Mouse (Mus musculus): ENCODE measurements around the gene Rpl38. TPM values are rescaled to one million over a fixed set of nuclear protein-coding genes. Genes with fewer than 3 reads are reported as not detected.

The Rpl38 gene
- polyA plus RNA-seq, 1 experiment from 2014 or later, result 1,641 TPM

DNA sequence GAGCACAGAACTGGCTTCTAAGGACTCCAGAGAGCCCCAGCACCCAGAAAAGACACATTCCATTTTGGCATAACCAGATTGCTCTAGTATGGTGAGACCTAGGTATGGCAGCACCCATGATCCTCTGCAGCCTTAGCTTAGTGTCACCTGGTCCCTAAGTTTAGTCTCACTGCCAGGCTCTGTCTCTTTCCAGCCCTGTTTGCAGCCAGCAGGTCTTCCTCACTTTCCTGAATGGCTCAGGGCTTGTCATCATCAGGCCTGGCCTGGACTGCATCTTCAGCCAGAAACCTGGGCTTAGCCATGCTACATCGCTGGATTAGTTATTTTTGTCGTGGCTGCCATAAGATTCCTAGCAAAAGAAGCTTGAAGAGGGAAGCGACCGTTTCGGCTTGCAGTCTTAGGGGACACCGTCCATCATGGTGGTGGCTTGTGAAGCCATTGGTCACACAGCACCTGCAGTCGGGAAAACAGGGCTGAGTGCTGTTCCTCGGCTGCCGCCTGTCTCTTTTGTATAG, 17.3 kb downstream of the Rpl38 start:
- H3K4me1 ChIP-seq (replicated peaks; ENCODE audit: control insufficient read depth, insufficient read depth, low read length), result peaks cover 4% of the 10 kb centered on the region; the same call in 1 of the 2 replicates
- no peak overlapping the region for H3K4me3 ChIP-seq (ENCODE audit: low read depth, low read length)
- DNase-seq (ENCODE audit: low spot score) (no peak), ATAC-seq (replicated peaks; ENCODE audit: low FRiP score) (no peak)
- no peak overlapping the region for H3K4me2 ChIP-seq
- H3K9ac ChIP-seq (ENCODE audit: low read depth, low read length), result no peak overlapping the region
- 71% methylated on average over 9 of the region's 9 CpGs for WGBS
- H3K27ac ChIP-seq (ENCODE audit: low read depth, low read length), result no peak overlapping the region
- H3K27me3 ChIP-seq (replicated peaks; ENCODE audit: control insufficient read depth, insufficient read depth, low read length), result no peaks in the 10 kb centered on the region
- H3K36me3 ChIP-seq (ENCODE audit: control insufficient read depth, insufficient read depth, low read length), result no peaks in the 10 kb centered on the region
- H3K9me3 ChIP-seq (ENCODE audit: control insufficient read depth, low read length), result no peaks in the 10 kb centered on the region

DNA sequence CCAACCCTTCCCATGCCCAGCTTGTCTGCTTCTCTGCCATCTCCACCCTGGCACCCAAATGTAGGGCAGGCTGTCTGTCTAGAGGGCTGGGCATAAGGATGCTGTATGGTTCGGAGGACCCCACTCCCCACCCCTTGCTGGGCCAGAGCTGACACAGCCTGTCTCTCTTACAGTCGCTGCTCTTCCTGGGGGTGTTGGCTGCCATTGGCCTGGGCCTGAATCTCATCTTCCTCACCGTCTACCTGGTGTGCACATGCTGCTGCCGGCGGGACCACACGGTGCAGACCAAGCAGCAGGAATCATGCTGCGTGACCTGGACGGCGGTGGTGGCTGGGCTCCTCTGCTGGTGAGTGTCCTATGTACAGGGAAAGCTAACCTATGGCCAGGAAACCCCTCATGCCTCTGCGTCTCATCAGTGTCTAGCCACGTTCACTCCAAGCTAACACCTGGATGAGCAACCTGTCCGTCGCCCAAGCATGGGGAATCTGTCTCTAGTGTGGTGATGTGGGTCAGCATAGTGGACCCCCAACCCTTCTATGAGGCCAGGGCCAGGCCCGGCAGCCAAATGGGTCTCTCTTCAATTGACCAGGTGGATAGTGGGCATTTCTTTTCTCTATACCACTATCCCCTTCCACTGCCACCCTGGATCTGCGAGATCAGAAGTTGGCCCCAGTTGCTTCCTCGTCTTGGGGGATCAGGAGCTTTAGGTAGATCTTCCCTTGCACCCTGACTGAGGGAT, 18.1 kb downstream of the Rpl38 start:
- peaks cover 4% of the 10 kb centered on the region; the same call in 1 of the 2 replicates for H3K4me1 ChIP-seq (replicated peaks; ENCODE audit: control insufficient read depth, insufficient read depth, low read length)
- no peak overlapping the region for H3K9ac ChIP-seq (ENCODE audit: low read depth, low read length)
- H3K27ac ChIP-seq (ENCODE audit: low read depth, low read length), result no peak overlapping the region
- no peak overlapping the region for H3K4me3 ChIP-seq (ENCODE audit: low read depth, low read length)
- H3K4me2 ChIP-seq, result no peak overlapping the region
- DNase-seq (ENCODE audit: low spot score) (no peak), ATAC-seq (replicated peaks; ENCODE audit: low FRiP score) (no peak)
- 82% methylated on average over 16 of the region's 16 CpGs for whole genome bisulfite sequencing
- no peaks in the 10 kb centered on the region for H3K9me3 ChIP-seq (ENCODE audit: control insufficient read depth, low read length)
- no peaks in the 10 kb centered on the region for H3K27me3 ChIP-seq (replicated peaks; ENCODE audit: control insufficient read depth, insufficient read depth, low read length)
- no peaks in the 10 kb centered on the region for H3K36me3 ChIP-seq (ENCODE audit: control insufficient read depth, insufficient read depth, low read length)

DNA sequence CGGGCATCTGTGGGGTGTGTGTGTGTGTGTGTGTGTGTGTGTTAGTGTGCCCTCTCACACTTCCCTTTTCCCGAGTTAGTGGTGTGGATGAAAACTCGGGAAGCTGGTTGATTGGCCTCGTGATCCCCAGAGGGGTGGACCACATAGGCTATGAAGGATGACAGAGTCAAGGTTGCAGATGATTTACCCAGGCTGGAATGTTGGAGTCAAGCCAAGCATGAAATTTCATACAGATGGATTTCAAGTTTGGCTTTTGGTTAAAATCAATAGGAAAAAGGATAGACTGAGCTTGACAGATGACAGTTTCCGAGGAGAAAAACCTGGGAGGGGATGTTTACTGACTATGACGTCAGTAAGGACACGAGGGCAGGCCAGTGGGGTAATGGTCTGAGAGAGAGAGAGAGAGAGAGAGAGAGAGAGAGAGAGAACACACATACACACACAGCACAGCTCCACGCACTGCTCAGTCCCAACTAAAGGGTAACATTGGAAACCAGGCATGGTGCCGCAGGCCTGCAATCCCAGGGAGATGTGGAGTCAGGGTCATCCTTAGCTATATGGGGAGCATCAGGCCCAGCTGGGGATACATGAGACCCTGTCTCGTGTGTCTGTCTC, 19.4 kb downstream of the Rpl38 start:
- no peaks in the 10 kb centered on the region for H3K27me3 ChIP-seq (replicated peaks; ENCODE audit: control insufficient read depth, insufficient read depth, low read length)
- no peak overlapping the region for H3K27ac ChIP-seq (ENCODE audit: low read depth, low read length)
- H3K36me3 ChIP-seq (ENCODE audit: control insufficient read depth, insufficient read depth, low read length), result no peaks in the 10 kb centered on the region
- ATAC-seq (replicated peaks; ENCODE audit: low FRiP score), result no peak
- no peak overlapping the region for H3K4me2 ChIP-seq
- no peak for DNase-seq (ENCODE audit: low spot score)
- no peaks in the 10 kb centered on the region for H3K9me3 ChIP-seq (ENCODE audit: control insufficient read depth, low read length)
- no peak overlapping the region for H3K9ac ChIP-seq (ENCODE audit: low read depth, low read length)
- no peak overlapping the region for H3K4me3 ChIP-seq (ENCODE audit: low read depth, low read length)
- 63% methylated on average over 10 of the region's 10 CpGs for WGBS
- peaks cover 3% of the 10 kb centered on the region for H3K4me1 ChIP-seq (replicated peaks; ENCODE audit: control insufficient read depth, insufficient read depth, low read length)

DNA sequence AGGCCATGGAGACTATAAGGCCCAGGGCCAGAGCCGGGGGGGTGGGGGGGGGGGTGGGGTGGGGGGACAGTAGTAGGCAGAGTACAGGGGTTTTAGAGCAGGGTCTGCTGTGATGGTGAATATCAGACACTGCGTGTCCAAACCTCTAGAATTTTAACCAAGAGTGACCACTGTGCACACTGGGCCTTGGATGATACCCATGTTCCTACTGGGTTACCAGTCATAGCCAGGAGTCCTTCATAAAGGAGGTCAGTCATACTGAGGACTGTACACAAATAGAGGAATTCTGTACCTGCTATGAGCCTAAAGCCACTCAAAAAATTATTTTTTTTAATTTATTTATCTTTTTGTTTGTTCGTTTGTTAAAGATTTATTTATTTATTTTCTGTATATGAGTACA, 20.4 kb downstream of the Rpl38 start:
- no peaks in the 10 kb centered on the region for H3K36me3 ChIP-seq (ENCODE audit: control insufficient read depth, insufficient read depth, low read length)
- WGBS, result 89% methylated on average over 2 of the region's 3 CpGs
- peaks cover 3% of the 10 kb centered on the region for H3K4me1 ChIP-seq (replicated peaks; ENCODE audit: control insufficient read depth, insufficient read depth, low read length)
- ATAC-seq (replicated peaks; ENCODE audit: low FRiP score), result no peak
- DNase-seq (ENCODE audit: low spot score), result no peak
- H3K9me3 ChIP-seq (ENCODE audit: control insufficient read depth, low read length), result no peaks in the 10 kb centered on the region
- H3K27ac ChIP-seq (ENCODE audit: low read depth, low read length), result no peak overlapping the region
- H3K4me2 ChIP-seq, result no peak overlapping the region
- H3K27me3 ChIP-seq (replicated peaks; ENCODE audit: control insufficient read depth, insufficient read depth, low read length), result no peaks in the 10 kb centered on the region
- H3K4me3 ChIP-seq (ENCODE audit: low read depth, low read length), result no peak overlapping the region
- H3K9ac ChIP-seq (ENCODE audit: low read depth, low read length), result no peak overlapping the region

DNA sequence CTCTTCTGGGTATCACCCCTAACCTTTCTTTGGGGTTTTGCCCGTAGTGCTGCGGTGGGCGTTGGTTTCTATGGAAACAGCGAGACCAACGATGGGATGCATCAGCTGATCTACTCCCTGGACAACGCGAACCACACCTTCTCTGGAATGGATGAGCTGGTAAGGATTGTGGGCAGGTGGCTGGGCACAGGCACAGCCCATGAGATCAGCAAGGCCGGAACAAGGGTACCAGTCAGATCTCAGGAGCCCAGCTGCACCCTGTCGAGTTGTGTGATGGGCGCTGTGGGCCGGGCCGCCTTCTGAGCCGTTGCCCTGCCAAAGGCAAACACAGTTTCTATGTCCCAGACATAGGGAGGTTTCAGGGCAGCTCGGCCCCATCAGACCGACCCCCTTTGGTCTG, 21.9 kb downstream of the Rpl38 start:
- no peaks in the 10 kb centered on the region for H3K27me3 ChIP-seq (replicated peaks; ENCODE audit: control insufficient read depth, insufficient read depth, low read length)

DNA sequence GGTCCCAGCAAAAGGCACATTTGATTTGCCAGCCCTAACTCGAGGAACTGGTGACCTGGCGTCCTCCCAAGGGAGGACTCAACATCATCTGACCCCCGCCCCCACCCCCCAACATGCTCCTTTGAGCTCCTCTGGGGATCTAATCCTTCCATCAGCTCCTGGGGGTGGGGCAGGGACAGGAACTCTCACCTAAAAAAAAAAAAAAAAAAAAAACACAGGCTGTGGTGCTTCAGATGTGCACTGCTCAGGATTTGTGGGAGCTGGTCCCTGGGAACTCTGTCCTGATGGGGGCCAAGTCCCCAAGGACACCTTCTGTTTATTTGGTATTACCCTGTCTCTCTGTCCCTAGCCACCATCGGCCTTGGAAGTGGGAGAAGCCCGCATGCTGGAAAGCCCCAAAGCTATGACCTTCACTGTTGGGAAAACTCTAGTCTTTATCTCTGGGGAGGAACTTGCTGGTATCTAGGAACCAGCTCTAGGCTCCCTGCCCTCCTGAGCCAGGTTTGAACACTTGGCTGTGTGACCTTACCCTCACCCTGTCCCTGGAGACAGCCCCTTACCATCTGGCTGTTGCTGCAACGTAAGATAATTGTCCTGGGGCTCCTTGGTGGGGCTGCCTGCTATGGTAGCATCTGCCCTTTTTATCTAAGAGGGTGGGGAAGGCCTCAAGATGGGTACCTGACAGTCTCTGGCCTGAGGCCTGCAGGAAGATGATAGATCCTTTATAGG, 23.3 kb downstream of the Rpl38 start:
- Histone ChIP-seq H3K4me2 (no peak overlapping the region), H3K9ac (ENCODE audit: low read depth, low read length) (no peak overlapping the region), H3K36me3 (ENCODE audit: control insufficient read depth, insufficient read depth, low read length) (no peaks in the 10 kb centered on the region), H3K27me3 (replicated peaks; ENCODE audit: control insufficient read depth, insufficient read depth, low read length) (no peaks in the 10 kb centered on the region), H3K4me3 (ENCODE audit: low read depth, low read length) (no peak overlapping the region), H3K9me3 (ENCODE audit: control insufficient read depth, low read length) (no peaks in the 10 kb centered on the region), H3K27ac (ENCODE audit: low read depth, low read length) (no peak overlapping the region; the same call in 1 of the 2 replicates), H3K4me1 (replicated peaks; ENCODE audit: control insufficient read depth, insufficient read depth, low read length) (peaks cover 3% of the 10 kb centered on the region)
- ATAC-seq (replicated peaks; ENCODE audit: low FRiP score), result peak; percentile 34; the same call in 1 of the 2 replicates
- WGBS, result 67% methylated on average over 6 of the region's 6 CpGs
- no peak for DNase-seq (ENCODE audit: low spot score)

More for the DNA sequence above, 21.9 kb downstream of the Rpl38 start:
- DNase-seq (ENCODE audit: low spot score), result no peak
- no peak overlapping the region for H3K4me2 ChIP-seq
- H3K36me3 ChIP-seq (ENCODE audit: control insufficient read depth, insufficient read depth, low read length), result no peaks in the 10 kb centered on the region
- WGBS, result 91% methylated on average over 15 of the region's 15 CpGs
- no peak for ATAC-seq (replicated peaks; ENCODE audit: low FRiP score)
- no peak overlapping the region for H3K9ac ChIP-seq (ENCODE audit: low read depth, low read length)
- H3K4me3 ChIP-seq (ENCODE audit: low read depth, low read length), result no peak overlapping the region
- no peaks in the 10 kb centered on the region for H3K9me3 ChIP-seq (ENCODE audit: control insufficient read depth, low read length)
- no peak overlapping the region for H3K27ac ChIP-seq (ENCODE audit: low read depth, low read length)
- H3K4me1 ChIP-seq (replicated peaks; ENCODE audit: control insufficient read depth, insufficient read depth, low read length), result peaks cover 3% of the 10 kb centered on the region

DNA sequence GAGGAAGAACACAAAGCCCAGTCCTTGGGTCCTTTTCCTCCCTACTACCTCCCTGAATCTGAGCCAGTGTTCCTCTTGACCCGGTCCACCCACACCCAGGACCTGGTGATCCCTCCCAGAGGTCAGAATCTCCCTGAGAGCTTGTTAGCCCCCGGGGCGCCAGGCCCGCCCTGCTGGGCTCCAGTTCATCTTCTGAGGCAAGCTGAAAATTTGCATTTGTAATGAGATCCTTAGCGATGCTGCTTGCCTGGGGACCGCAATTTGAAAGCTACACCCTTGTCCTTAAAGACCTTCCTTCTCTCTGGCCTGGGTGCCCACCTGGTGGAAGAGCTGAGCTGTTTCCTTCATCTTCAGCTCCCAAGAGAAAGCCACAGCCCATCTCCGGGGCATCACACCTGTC, 24.3 kb downstream of the Rpl38 start:
- Histone ChIP-seq H3K36me3 (ENCODE audit: control insufficient read depth, insufficient read depth, low read length) (no peaks in the 10 kb centered on the region), H3K4me1 (replicated peaks; ENCODE audit: control insufficient read depth, insufficient read depth, low read length) (peaks cover 3% of the 10 kb centered on the region), H3K4me2 (no peak overlapping the region), H3K9me3 (ENCODE audit: control insufficient read depth, low read length) (no peaks in the 10 kb centered on the region), H3K4me3 (ENCODE audit: low read depth, low read length) (no peak overlapping the region), H3K27me3 (replicated peaks; ENCODE audit: control insufficient read depth, insufficient read depth, low read length) (no peaks in the 10 kb centered on the region), H3K27ac (ENCODE audit: low read depth, low read length) (no peak overlapping the region), H3K9ac (ENCODE audit: low read depth, low read length) (no peak overlapping the region)
- DNase-seq (ENCODE audit: low spot score) (no peak), ATAC-seq (replicated peaks; ENCODE audit: low FRiP score) (no peak)
- WGBS, result 52% methylated on average over 7 of the region's 7 CpGs

DNA sequence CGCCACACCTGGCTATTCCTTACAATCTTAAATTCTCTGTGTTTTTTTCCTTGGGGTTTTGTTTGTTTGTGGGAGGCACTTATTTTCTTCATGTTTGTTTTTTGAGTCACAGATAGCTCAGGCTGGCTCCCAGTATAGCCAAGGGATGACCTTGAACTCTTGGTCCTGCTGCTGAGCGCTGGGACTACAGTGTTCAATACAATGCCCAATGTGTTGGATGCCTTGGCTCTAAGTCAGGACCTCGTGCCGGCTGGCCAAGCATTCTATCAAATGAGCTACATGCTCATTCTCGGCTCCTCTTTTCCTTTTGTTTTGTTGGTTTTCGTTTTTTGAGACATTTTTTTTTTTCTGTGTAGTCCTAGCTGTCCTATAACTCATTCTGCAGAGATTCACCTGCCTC, 25.1 kb downstream of the Rpl38 start:
- Histone ChIP-seq H3K27me3 (replicated peaks; ENCODE audit: control insufficient read depth, insufficient read depth, low read length) (no peaks in the 10 kb centered on the region), H3K9me3 (ENCODE audit: control insufficient read depth, low read length) (no peaks in the 10 kb centered on the region), H3K4me1 (replicated peaks; ENCODE audit: control insufficient read depth, insufficient read depth, low read length) (peaks cover 3% of the 10 kb centered on the region), H3K36me3 (ENCODE audit: control insufficient read depth, insufficient read depth, low read length) (no peaks in the 10 kb centered on the region), H3K4me2 (no peak overlapping the region), H3K27ac (ENCODE audit: low read depth, low read length) (no peak overlapping the region), H3K9ac (ENCODE audit: low read depth, low read length) (no peak overlapping the region), H3K4me3 (ENCODE audit: low read depth, low read length) (no peak overlapping the region)
- DNase-seq (ENCODE audit: low spot score), result no peak
- 83% methylated on average over 6 of the region's 6 CpGs for WGBS
- ATAC-seq (replicated peaks; ENCODE audit: low FRiP score), result no peak

All from liver, embryonic 11.5 days (tissue).